Mouse (Mus musculus): ENCODE results near the gene Adgrb2. TPM values are rescaled to one million over a fixed set of nuclear protein-coding genes. Genes with fewer than 3 reads are reported as not detected.

Gene Adgrb2
- polyA plus RNA-seq, 1 experiment, result 6.7 TPM

- no peak overlapping the region for H3K27ac ChIP-seq (ENCODE audit: control insufficient read depth, insufficient read depth, low read length)
- peak overlapping the region; percentile 6 for H3K4me3 ChIP-seq (ENCODE audit: control insufficient read depth, insufficient read depth, low read length)
- TF ChIP-seq POLR2A (IDR thresholded peaks at IDR 0.05; ENCODE audit: control insufficient read depth, extremely low read depth, insufficient read depth, low read length, poor library complexity) (no peak), CTCF (IDR thresholded peaks at IDR 0.05; ENCODE audit: borderline replicate concordance, control insufficient read depth, extremely low read depth, insufficient read depth, low read length, poor library complexity) (no peak)
- peaks cover 26% of the 10 kb centered on the region for H3K4me1 ChIP-seq (replicated peaks; ENCODE audit: control insufficient read depth, insufficient read depth, low read length)
- 4% methylated on average over 47 of the region's 48 CpGs for WGBS
- H3K36me3 ChIP-seq (ENCODE audit: control insufficient read depth, insufficient read depth, low read length), result no peaks in the 10 kb centered on the region
- H3K27me3 ChIP-seq (ENCODE audit: control insufficient read depth, insufficient read depth, low read length), result peaks cover 33% of the 10 kb centered on the region
- no peak for DNase-seq
Measured at GRCm38 (mm10) chr4:129985161-129985670, 546 bp downstream of the Adgrb2 start.

GRCm38 (mm10) chr4:129985671-129986441, 1.2 kb downstream of the Adgrb2 start:
- Histone ChIP-seq H3K27me3 (ENCODE audit: control insufficient read depth, insufficient read depth, low read length) (peaks cover 33% of the 10 kb centered on the region), H3K27ac (ENCODE audit: control insufficient read depth, insufficient read depth, low read length) (no peak overlapping the region), H3K36me3 (ENCODE audit: control insufficient read depth, insufficient read depth, low read length) (no peaks in the 10 kb centered on the region), H3K4me3 (ENCODE audit: control insufficient read depth, insufficient read depth, low read length) (peak overlapping the region; percentile 6; the same call in 1 of the 2 replicates), H3K4me1 (replicated peaks; ENCODE audit: control insufficient read depth, insufficient read depth, low read length) (peaks cover 26% of the 10 kb centered on the region)
- 2% methylated on average over 56 of the region's 58 CpGs for WGBS
- peak; percentile 75; the same call in 1 of the 2 replicates for TF ChIP-seq CTCF (IDR thresholded peaks at IDR 0.05; ENCODE audit: borderline replicate concordance, control insufficient read depth, extremely low read depth, insufficient read depth, low read length, poor library complexity)
- no peak for TF ChIP-seq POLR2A (IDR thresholded peaks at IDR 0.05; ENCODE audit: control insufficient read depth, extremely low read depth, insufficient read depth, low read length, poor library complexity)
- peak; percentile 57 for DNase-seq

GRCm38 (mm10) chr4:129987825-129988504, 3.3 kb downstream of the Adgrb2 start:
- no peak overlapping the region for H3K27ac ChIP-seq (ENCODE audit: control insufficient read depth, insufficient read depth, low read length)
- peak overlapping the region; percentile 30 for H3K4me3 ChIP-seq (ENCODE audit: control insufficient read depth, insufficient read depth, low read length)
- no peaks in the 10 kb centered on the region for H3K36me3 ChIP-seq (ENCODE audit: control insufficient read depth, insufficient read depth, low read length)
- 3% methylated on average over 50 of the region's 53 CpGs for WGBS
- DNase-seq, result peak; percentile 42
- TF ChIP-seq CTCF (IDR thresholded peaks at IDR 0.05; ENCODE audit: borderline replicate concordance, control insufficient read depth, extremely low read depth, insufficient read depth, low read length, poor library complexity) (no peak), POLR2A (IDR thresholded peaks at IDR 0.05; ENCODE audit: control insufficient read depth, extremely low read depth, insufficient read depth, low read length, poor library complexity) (no peak)
- H3K27me3 ChIP-seq (ENCODE audit: control insufficient read depth, insufficient read depth, low read length), result peaks cover 33% of the 10 kb centered on the region
- peaks cover 26% of the 10 kb centered on the region for H3K4me1 ChIP-seq (replicated peaks; ENCODE audit: control insufficient read depth, insufficient read depth, low read length)

GRCm38 (mm10) chr4:129989925-129990324, 5.3 kb downstream of the Adgrb2 start:
- Histone ChIP-seq H3K4me3 (ENCODE audit: control insufficient read depth, insufficient read depth, low read length) (no peak overlapping the region), H3K36me3 (ENCODE audit: control insufficient read depth, insufficient read depth, low read length) (no peaks in the 10 kb centered on the region), H3K4me1 (replicated peaks; ENCODE audit: control insufficient read depth, insufficient read depth, low read length) (peaks cover 24% of the 10 kb centered on the region), H3K27me3 (ENCODE audit: control insufficient read depth, insufficient read depth, low read length) (peaks cover 25% of the 10 kb centered on the region), H3K27ac (ENCODE audit: control insufficient read depth, insufficient read depth, low read length) (no peak overlapping the region)
- no peak for TF ChIP-seq POLR2A (IDR thresholded peaks at IDR 0.05; ENCODE audit: control insufficient read depth, extremely low read depth, insufficient read depth, low read length, poor library complexity)
- TF ChIP-seq CTCF (IDR thresholded peaks at IDR 0.05; ENCODE audit: borderline replicate concordance, control insufficient read depth, extremely low read depth, insufficient read depth, low read length, poor library complexity), result no peak
- WGBS, result 97% methylated on average over 4 of the region's 4 CpGs
- DNase-seq, result no peak

GRCm38 (mm10) chr4:129992720-129993119, 8.1 kb downstream of the Adgrb2 start:
- Histone ChIP-seq H3K36me3 (ENCODE audit: control insufficient read depth, insufficient read depth, low read length) (no peaks in the 10 kb centered on the region), H3K4me1 (replicated peaks; ENCODE audit: control insufficient read depth, insufficient read depth, low read length) (peaks cover 4% of the 10 kb centered on the region; the same call in 1 of the 2 replicates), H3K27ac (ENCODE audit: control insufficient read depth, insufficient read depth, low read length) (no peak overlapping the region), H3K27me3 (ENCODE audit: control insufficient read depth, insufficient read depth, low read length) (peaks cover 10% of the 10 kb centered on the region; the same call in 1 of the 2 replicates), H3K4me3 (ENCODE audit: control insufficient read depth, insufficient read depth, low read length) (no peak overlapping the region)
- WGBS, result 93% methylated on average over 16 of the region's 16 CpGs
- TF ChIP-seq CTCF (IDR thresholded peaks at IDR 0.05; ENCODE audit: borderline replicate concordance, control insufficient read depth, extremely low read depth, insufficient read depth, low read length, poor library complexity) (no peak), POLR2A (IDR thresholded peaks at IDR 0.05; ENCODE audit: control insufficient read depth, extremely low read depth, insufficient read depth, low read length, poor library complexity) (no peak)
- DNase-seq, result no peak

- 93% methylated on average over 5 of the region's 5 CpGs for WGBS
- TF ChIP-seq POLR2A (IDR thresholded peaks at IDR 0.05; ENCODE audit: control insufficient read depth, extremely low read depth, insufficient read depth, low read length, poor library complexity), result no peak
- no peak for TF ChIP-seq CTCF (IDR thresholded peaks at IDR 0.05; ENCODE audit: borderline replicate concordance, control insufficient read depth, extremely low read depth, insufficient read depth, low read length, poor library complexity)
- H3K27ac ChIP-seq (ENCODE audit: control insufficient read depth, insufficient read depth, low read length), result no peak overlapping the region
- no peak for DNase-seq
- H3K36me3 ChIP-seq (ENCODE audit: control insufficient read depth, insufficient read depth, low read length), result no peaks in the 10 kb centered on the region
- peaks cover 7% of the 10 kb centered on the region; the same call in 1 of the 2 replicates for H3K27me3 ChIP-seq (ENCODE audit: control insufficient read depth, insufficient read depth, low read length)
- peaks cover under 1% of the 10 kb centered on the region; the same call in 1 of the 2 replicates for H3K4me1 ChIP-seq (replicated peaks; ENCODE audit: control insufficient read depth, insufficient read depth, low read length)
- H3K4me3 ChIP-seq (ENCODE audit: control insufficient read depth, insufficient read depth, low read length), result no peak overlapping the region
Measured at GRCm38 (mm10) chr4:129993213-129993612, 8.5 kb downstream of the Adgrb2 start.
